Mouse (Mus musculus) hematopoietic stem cell, adult 5-6 weeks (primary cell): ENCODE measurements around the gene Crtac1. TPM values are rescaled to one million over a fixed set of nuclear protein-coding genes. Genes with fewer than 3 reads are reported as not detected.

Experiments
- ATAC-seq, 2 experiments: fragments of 125-278 bp in 1 of 2; replicated peaks in 1 of 2; 2 replicates each; pipeline ENCODE4 v1.8.0; 2016 to 2017; ENCODE audit warnings: inconsistent platforms in 2 of 2, mild to moderate bottlenecking in 2 of 2, moderate number of reproducible peaks in 2 of 2, low read depth in 1 of 2, moderate TSS enrichment in 1 of 2; ENCODE audit not compliant: low FRiP score in 2 of 2, poor library complexity in 2 of 2, severe bottlenecking in 2 of 2, insufficient read depth in 1 of 2, low TSS enrichment in 1 of 2
- total RNA-seq: library from RNA; stranded (forward); fragments of 172-1452, 232-1000 nt; gene quantifications from 2 replicates; pipeline ENCODE4 v1.2.3, GENCODE M21; 2017

Gene Crtac1
- total RNA-seq, 1 experiment from 2014 or later, result 0.10 TPM

DNA sequence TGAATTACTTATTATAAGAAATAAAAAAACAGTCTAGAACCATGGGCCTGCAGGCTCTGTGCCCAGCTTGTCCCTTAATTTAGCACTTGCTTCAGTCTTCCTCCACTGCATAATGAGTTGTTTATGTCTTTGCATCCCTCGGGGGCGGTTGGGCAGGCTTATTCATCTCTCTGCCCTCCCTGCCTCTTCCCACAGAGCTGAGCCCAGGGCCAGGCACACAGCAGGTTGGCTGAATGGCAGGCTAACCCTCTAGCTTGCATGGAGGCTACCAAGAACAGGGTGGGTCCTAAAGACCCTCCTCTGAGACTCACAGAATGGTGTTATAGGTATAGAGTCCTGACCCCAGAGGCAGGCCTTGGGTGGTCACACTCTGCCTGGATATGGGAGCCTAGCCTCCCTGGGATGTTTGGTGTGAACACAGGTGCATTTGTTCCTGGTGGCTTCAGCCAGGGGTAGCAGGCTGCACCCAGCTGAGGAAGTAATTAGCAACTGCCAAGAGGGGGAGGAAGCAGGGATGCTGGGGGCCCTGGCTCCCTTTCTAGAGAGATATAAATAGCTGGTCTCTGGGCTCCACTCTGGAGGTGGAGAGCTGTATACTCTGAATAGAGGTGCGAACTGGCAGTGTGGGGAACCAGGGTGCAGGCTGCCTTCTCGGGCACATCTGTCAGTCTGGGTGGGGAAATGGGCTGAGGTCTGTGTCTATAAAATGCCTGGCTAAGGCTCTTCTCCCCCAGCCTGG lies 193.8 kb downstream of the Crtac1 start:
- peak in 1 of 2 experiments; percentile 71; a peak in 2 of 4 replicates for ATAC-seq

Other genes starting within 250 kb of the Crtac1 start
- 0.20 TPM in 1 of 2 replicates, not detected in the other for gene Sfrp5, start 229.5 kb downstream of the Crtac1 start, total RNA-seq
- not detected in 2 replicates for gene Golga7b, start 184.2 kb downstream of the Crtac1 start, total RNA-seq
- gene R3hcc1l, start 87.0 kb upstream of the Crtac1 start, total RNA-seq, result 31.1 and 37.6 TPM in 2 replicates
- not detected in 2 replicates for gene Loxl4, start 181.0 kb upstream of the Crtac1 start, total RNA-seq